Mouse (Mus musculus) granulocyte monocyte progenitor cell, adult 5-6 weeks (primary cell): ENCODE measurements around the gene Aspn. TPM values are rescaled to one million over a fixed set of nuclear protein-coding genes. Genes with fewer than 3 reads are reported as not detected.
"Not testable (repeated sequence)": the region's sequence is repeated elsewhere in the genome, so short reads cannot be mapped to it uniquely, and the experiment has no call there.

Source experiments
- ATAC-seq: replicated peaks from 2 replicates; pipeline ENCODE4 v1.8.0; 2016; ENCODE audit warnings: mild to moderate bottlenecking, moderate TSS enrichment, inconsistent platforms; ENCODE audit not compliant: poor library complexity, severe bottlenecking
- total RNA-seq, 2 experiments: library from RNA; stranded (forward) in 1 of 2; stranded (reverse) in 1 of 2; fragments of 200-712, 200-1000 nt in 1 of 2; fragments of >200 nt in 1 of 2; fragmentation: Nextera tagmentation in 1 of 2; gene quantifications; 2 replicates each; pipeline ENCODE4 v1.2.3; 2014 to 2017

The Aspn gene
- total RNA-seq, 2 experiments from 2014 or later = not detected

DNA sequence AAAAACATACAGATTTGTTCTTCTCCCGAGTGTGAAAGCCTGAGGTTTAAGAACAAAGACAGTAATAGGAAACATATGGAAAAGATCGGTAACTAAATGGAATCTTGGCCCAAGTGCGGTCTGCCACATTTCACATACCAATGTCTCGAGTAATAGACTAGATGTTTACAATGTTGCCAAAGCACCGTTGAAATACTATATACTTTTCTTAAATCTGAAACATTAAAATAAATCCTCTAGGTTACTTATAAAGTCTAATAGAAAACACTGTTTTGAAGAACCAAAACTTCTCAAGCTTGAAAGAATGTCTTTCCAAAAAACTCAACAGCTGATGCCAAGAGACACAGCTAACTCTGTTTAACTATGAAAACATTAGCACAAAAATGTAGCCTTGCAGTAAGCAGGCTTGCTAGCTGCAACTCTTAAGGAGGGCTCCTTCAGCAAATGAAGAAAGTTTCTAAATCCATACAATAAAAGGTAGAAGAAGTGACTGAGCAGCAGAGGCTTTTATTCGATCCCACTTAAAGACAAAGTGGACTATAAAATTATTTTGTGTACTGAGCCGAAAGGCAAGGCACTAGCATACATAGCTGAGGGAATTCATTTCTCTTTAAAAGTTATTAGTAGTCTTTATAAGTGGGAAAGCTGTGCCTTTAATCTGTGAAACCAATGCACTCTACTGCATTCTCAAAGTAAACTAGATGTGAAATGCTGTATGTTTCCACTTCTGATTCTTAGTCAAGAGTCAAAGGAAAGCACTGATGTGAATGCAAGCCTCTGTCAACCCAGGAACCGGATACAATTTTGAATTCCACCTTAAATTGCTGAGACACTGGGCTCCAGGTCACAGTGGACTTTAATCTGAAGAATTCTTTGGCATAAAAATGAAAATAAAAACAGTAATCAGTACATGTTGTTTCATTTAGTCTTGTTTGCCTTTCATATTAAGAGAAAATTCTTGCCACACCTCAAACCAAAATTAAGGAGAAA lies 37.6 kb downstream of the Aspn start, which contains the start of gene Omd:
Gene Omd (plus strand): TSS at position 922 of the 990 bp plus-strand sequence.
- no peak for ATAC-seq

DNA sequence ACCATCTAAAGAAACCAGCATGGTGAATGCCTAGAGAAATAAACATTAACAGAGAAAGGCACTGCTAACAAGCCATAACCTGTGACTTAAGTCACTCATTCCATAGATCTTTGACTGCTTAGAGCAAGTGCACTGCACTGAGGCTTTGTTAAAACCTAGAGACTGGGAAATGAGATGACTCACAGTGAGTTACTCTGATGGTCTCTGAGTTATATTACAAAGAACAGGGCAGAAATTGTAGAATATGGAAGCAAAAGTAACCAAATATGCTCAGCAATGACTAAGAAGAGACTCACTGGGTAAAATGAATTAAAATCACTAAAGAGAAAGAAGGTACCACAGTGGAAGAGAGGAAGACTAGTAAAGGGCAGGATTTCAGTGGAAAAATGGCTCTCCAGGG lies 39.6 kb downstream of the Aspn start:
- no peak for ATAC-seq

DNA sequence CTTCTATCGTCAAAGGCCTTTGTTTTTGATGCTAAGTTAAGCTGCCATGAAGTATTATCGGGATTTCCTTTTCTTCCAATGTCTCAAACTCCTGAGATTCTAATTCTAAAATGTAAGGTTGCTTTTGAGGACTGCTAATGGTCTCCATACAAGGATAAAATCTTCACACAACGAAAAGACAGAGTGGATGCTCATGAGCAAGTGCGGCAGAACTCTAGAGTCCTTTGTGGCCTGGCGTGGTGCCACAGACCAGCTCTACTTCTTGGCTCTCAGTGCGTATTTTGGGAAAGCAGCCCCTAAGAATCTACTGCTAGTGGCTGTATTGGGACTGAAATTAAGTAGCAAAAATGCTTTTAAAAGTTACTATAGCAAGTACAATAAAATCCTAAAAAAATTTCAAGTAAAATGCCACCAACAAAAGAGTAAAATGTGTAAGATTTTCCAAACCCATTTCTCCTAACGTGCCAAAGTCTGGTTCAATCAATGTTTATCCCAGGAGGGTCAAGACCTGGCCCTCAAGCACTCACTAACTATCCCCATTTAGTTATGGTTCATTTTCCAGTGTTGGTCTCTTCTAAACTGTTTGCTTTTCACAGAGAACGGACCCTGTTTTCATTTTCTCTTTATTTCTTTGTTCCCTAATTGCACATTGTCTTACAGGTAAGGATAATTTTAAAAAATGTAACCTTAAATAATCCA lies 40.2 kb downstream of the Aspn start:
- ATAC-seq = no peak

DNA sequence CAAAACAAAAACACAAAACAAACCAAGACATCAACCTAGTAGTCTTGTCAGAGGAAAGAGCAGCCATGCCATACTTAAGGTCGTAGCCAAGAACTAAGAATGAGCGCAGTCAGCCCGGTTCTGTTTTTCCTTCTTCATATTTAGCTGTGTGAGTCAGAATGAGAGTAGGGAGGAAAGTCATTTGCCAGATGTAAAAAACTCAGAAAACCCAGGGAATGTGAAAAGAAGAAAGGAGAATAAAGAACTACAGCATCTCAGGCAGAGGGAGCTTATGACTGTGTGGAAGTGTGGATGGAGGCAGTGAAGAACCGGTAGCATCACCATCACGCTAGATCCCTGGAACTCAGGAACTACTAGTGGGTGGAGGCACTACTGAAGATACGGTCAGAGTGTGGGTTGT lies 41.8 kb downstream of the Aspn start:
- ATAC-seq = no peak

DNA sequence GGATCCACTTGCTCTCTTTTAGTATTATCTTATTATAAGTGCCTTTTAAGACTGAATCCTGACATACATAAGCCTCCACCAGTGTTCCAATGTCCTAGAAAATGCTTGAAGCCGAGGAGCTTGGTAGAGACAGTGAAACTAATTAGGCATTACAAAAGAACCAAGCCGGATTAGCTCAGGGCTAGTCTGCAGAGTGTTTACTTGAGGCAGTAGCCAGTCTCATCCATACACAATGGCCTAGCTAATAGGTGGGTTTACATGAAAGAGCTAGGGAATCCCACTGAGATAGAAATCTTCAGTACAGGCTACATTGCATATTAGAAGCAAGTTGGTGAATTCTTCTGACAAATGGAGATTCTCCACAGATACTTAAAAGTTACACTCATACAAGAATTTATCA lies 58.3 kb downstream of the Aspn start:
- ATAC-seq = not testable (repeated sequence)

DNA sequence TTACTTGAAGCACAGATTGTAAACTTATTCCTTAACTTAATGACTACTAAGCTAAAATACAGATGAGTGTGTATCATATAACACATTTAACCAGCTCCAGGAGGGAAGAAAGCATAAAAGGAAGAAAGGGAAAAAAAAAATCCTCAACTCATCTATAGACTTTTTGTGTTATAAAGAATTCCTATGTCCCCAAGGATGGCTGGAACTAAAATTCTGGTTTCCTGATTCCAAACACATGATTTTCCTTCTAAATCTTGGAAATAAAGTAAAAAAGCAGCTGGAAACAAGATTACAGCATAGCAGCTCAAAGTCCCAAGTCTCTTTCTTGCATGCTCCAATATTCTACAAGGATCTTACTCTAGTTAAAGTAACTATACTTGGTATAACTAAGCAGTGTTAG lies 59.4 kb downstream of the Aspn start:
- no peak for ATAC-seq

DNA sequence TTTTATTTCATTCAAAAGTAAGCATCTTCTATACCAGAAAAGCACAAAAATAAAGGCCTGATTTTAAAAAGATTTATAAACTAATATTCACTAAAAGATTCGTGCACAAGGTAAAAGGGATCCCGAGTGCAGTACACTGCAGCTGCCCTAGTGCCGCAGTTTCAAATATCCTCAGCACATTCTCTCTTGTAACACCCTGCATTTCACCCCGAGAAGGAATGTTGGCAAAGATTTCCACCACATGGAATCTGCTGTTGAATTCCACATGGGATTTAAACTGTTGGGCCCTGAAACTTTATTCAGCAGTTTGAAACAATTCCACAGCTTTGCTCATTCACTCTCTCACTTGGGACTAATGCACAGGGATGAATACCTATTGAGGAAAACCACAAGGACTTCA lies 63.5 kb downstream of the Aspn start, which contains the start of gene Ogn:
Gene Ogn (plus strand): TSS at position 333 of the 400 bp plus-strand sequence.
- no peak for ATAC-seq

DNA sequence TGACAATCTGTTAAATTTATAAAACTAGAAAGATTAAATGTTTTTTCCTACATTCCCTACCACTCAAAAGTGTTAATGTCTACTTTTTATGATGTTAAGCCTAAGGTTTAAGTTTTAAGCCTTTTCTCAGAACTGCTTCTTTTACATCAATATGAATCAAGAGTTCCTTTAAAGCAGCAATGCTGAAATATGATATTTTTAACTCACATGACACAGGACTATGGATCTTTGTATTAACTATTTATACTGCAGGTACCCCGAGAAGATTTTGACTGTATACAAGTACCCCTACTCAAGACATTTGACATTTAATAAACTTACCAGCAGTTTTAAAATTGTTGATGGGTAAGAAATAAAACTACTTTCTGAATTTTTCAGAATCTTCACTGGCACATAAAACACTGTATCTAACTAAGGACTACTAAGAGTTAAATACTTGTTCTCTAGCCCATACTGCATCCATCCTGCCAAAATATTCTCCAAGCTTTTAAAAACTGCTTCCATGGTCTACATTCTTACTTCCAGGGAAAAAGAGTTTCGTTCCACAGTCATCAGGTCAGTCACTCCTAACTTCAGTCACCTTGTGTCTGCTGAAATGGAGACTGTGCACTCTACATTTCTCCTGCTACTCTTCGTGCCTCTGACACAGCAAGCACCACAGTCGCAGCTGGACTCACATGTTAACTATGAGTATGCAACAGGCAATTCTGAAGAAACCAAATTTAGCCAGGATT lies 64.5 kb downstream of the Aspn start:
- no peak for ATAC-seq

DNA sequence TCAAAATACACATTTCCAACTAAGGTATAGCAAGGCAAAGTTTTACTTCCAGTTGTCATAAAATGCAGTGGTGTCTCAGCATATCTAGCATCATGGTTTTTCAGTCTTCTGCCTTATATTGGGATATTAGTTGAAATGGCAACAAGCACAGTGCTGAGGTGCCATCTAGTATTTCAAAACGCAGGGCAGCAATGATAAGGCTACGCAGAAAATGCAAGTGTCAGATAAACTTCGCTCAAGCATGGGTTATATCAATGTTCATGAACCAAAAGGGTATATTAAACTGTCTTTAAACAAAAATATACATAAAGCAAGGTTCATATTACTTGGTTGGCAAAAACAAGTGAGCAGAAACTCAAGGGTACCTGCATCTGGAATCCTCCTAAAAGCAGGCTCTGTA lies 72.8 kb downstream of the Aspn start:
- ATAC-seq = no peak

Other genes starting within 250 kb of the Aspn start
- gene Fgd3, start 224.1 kb upstream of the Aspn start, total RNA-seq (2014; fragmentation: Nextera tagmentation) = 6.6 and 7.0 TPM in 2 replicates
- gene Fgd3, start 224.1 kb upstream of the Aspn start, total RNA-seq (2017) = 6.2 and 8.9 TPM in 2 replicates
- 13.8 and 13.9 TPM in 2 replicates for gene Bicd2, start 202.9 kb upstream of the Aspn start, total RNA-seq (2014; fragmentation: Nextera tagmentation)
- 20.6 and 22.8 TPM in 2 replicates for gene Bicd2, start 202.9 kb upstream of the Aspn start, total RNA-seq (2017)
- gene Ippk, start 123.2 kb upstream of the Aspn start, total RNA-seq (2014; fragmentation: Nextera tagmentation) = 6.3 and 6.5 TPM in 2 replicates
- 13.8 and 19.4 TPM in 2 replicates for gene Ippk, start 123.2 kb upstream of the Aspn start, total RNA-seq (2017)
- 0.28 and 1.0 TPM in 2 replicates for gene Tes3-ps, start 51.1 kb upstream of the Aspn start, total RNA-seq (2014; fragmentation: Nextera tagmentation)
- 3.1 and 5.6 TPM in 2 replicates for gene Tes3-ps, start 51.1 kb upstream of the Aspn start, total RNA-seq (2017)
- gene Ecm2, start 39.6 kb upstream of the Aspn start, total RNA-seq (2014; fragmentation: Nextera tagmentation) = 0.17 TPM in 1 of 2 replicates, not detected in the other
- gene Ecm2, start 39.6 kb upstream of the Aspn start, total RNA-seq (2017) = 0.26 TPM in 1 of 2 replicates, not detected in the other
- not detected in 2 replicates for gene Omd, start 38.0 kb downstream of the Aspn start, total RNA-seq (2014; fragmentation: Nextera tagmentation)
- gene Omd, start 38.0 kb downstream of the Aspn start, total RNA-seq (2017) = not detected in 2 replicates
- gene Ogn, start 63.6 kb downstream of the Aspn start, total RNA-seq (2014; fragmentation: Nextera tagmentation) = not detected in 2 replicates
- 0.56 TPM in 1 of 2 replicates, not detected in the other for gene Ogn, start 63.6 kb downstream of the Aspn start, total RNA-seq (2017)
- gene Cenpp, start 108.3 kb downstream of the Aspn start, total RNA-seq (2014; fragmentation: Nextera tagmentation) = 23.0 and 27.6 TPM in 2 replicates
- 41.8 and 46.5 TPM in 2 replicates for gene Cenpp, start 108.3 kb downstream of the Aspn start, total RNA-seq (2017)
- 37.6 and 37.7 TPM in 2 replicates for gene Nol8, start 108.6 kb downstream of the Aspn start, total RNA-seq (2014; fragmentation: Nextera tagmentation)
- 45.2 and 48.8 TPM in 2 replicates for gene Nol8, start 108.6 kb downstream of the Aspn start, total RNA-seq (2017)
- gene Iars, start 137.7 kb downstream of the Aspn start, total RNA-seq (2014; fragmentation: Nextera tagmentation) = 72.0 and 84.6 TPM in 2 replicates
- gene Iars, start 137.7 kb downstream of the Aspn start, total RNA-seq (2017) = 66.2 and 72.0 TPM in 2 replicates